8 mouse cellular contexts compared by ENCODE assay signal in the genomic region with DNA sequence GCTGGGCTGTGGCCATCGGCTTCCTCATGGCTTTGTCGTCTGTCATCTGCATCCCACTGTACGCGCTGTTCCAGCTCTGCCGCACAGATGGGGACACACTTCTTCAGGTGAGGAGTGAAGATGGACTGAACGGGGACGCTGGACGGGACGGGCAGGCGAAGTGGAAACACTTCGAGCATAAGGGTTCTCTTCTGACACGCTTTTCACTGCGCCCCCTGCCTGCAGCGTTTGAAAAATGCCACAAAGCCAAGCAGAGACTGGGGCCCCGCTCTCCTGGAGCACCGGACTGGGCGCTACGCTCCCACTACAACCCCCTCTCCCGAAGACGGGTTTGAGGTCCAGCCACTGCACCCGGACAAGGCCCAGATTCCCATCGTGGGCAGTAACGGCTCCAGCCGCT. TPM values are rescaled to one million over a fixed set of nuclear protein-coding genes. Genes with fewer than 3 reads are reported as not detected.
DNase-seq lines count a peak whose midpoint lies in the region; ATAC-seq and TF ChIP-seq lines count a peak whose summit lies in the region.

No protein-coding gene starts in this region.

- WGBS in embryonic facial prominence, embryonic 15.5 days = 14% methylated on average over 24 of the region's 24 CpGs
- 17% methylated on average over 24 of the region's 24 CpGs for WGBS in heart, postnatal 0 days
- WGBS in limb, embryonic 10.5 days = 17% methylated on average over 24 of the region's 24 CpGs
- WGBS in midbrain, embryonic 11.5 days = 14% methylated on average over 24 of the region's 24 CpGs

- no peak overlapping the region for H3K9ac ChIP-seq in embryonic facial prominence, embryonic 15.5 days
- H3K9ac ChIP-seq in heart, postnatal 0 days (replicated peaks; ENCODE audit: low read depth, low read length) = no peak overlapping the region
- H3K9ac ChIP-seq in midbrain, embryonic 11.5 days (ENCODE audit: low read length) = no peak overlapping the region

- no peaks in the 10 kb centered on the region; the same call in 1 of the 2 replicates for H3K36me3 ChIP-seq in embryonic facial prominence, embryonic 15.5 days
- no peaks in the 10 kb centered on the region for H3K36me3 ChIP-seq in heart, postnatal 0 days (replicated peaks; ENCODE audit: control insufficient read depth, insufficient read depth, low read length)
- H3K36me3 ChIP-seq in limb, embryonic 10.5 days = 0 out of 2 replicates have a peak, but pooled peaks cover 2% of the 10 kb centered on the region
- no peaks in the 10 kb centered on the region; the same call in 1 of the 2 replicates for H3K36me3 ChIP-seq in midbrain, embryonic 11.5 days (ENCODE audit: control insufficient read depth, insufficient read depth, low read length)

- H3K27me3 ChIP-seq in embryonic facial prominence, embryonic 15.5 days = no peaks in the 10 kb centered on the region
- peaks cover 8% of the 10 kb centered on the region; the same call in 1 of the 2 replicates for H3K27me3 ChIP-seq in heart, postnatal 0 days (ENCODE audit: control insufficient read depth, insufficient read depth, low read length)
- H3K27me3 ChIP-seq in limb, embryonic 10.5 days (ENCODE audit: low read depth, poor library complexity, severe bottlenecking) = no peaks in the 10 kb centered on the region
- peaks cover 2% of the 10 kb centered on the region; the same call in 1 of the 2 replicates for H3K27me3 ChIP-seq in midbrain, embryonic 11.5 days (ENCODE audit: control insufficient read depth, insufficient read depth, low read length)

- peak; percentile 48 for DNase-seq in gastrocnemius, adult 18-20 months (ENCODE audit: low spot score)
- DNase-seq in gastrocnemius, adult 8-10 months (ENCODE audit: low spot score in 2 of 2) = no peak
- DNase-seq in T-cell, adult 2 months (ENCODE audit: low spot score) = peak; percentile 38
- DNase-seq in heart, postnatal 0 days (ENCODE audit: low spot score) = peak; percentile 34
- peak; percentile 82 for DNase-seq in limb, embryonic 10.5 days (ENCODE audit: low spot score)
- peak; percentile 96 for DNase-seq in midbrain, embryonic 11.5 days (ENCODE audit: low spot score, missing footprints)
- DNase-seq in testis, postnatal 10 days (ENCODE audit: low spot score) = peak; percentile 83

- H3K4me2 ChIP-seq in embryonic facial prominence, embryonic 15.5 days (replicated peaks) = peak overlapping the region; percentile 10
- no peak overlapping the region for H3K4me2 ChIP-seq in heart, postnatal 0 days (ENCODE audit: low read depth, low read length)
- no peak overlapping the region; the same call in 1 of the 2 replicates for H3K4me2 ChIP-seq in midbrain, embryonic 11.5 days

- peaks cover 39% of the 10 kb centered on the region for H3K4me1 ChIP-seq in embryonic facial prominence, embryonic 15.5 days
- H3K4me1 ChIP-seq in heart, postnatal 0 days (ENCODE audit: control insufficient read depth, insufficient read depth) = peaks cover 4% of the 10 kb centered on the region; the same call in 1 of the 2 replicates
- H3K4me1 ChIP-seq in limb, embryonic 10.5 days = peaks cover 38% of the 10 kb centered on the region
- peaks cover 8% of the 10 kb centered on the region for H3K4me1 ChIP-seq in midbrain, embryonic 11.5 days (ENCODE audit: control insufficient read depth, insufficient read depth, low read length)

- H3K27ac ChIP-seq in embryonic facial prominence, embryonic 15.5 days (replicated peaks) = no peak overlapping the region
- H3K27ac ChIP-seq in heart, postnatal 0 days (ENCODE audit: low read depth) = no peak overlapping the region
- H3K27ac ChIP-seq in limb, embryonic 10.5 days = no peak overlapping the region
- H3K27ac ChIP-seq in midbrain, embryonic 11.5 days (ENCODE audit: low read depth, low read length) = no peak overlapping the region

- ATAC-seq in embryonic facial prominence, embryonic 15.5 days (ENCODE audit: insufficient number of reproducible peaks, low FRiP score, low TSS enrichment, low read depth) = no peak
- no peak for ATAC-seq in heart, postnatal 0 days (ENCODE audit: insufficient read depth, low read depth)
- 0 out of 2 replicates have a peak, but pooled peaks have one; percentile 5 for ATAC-seq in midbrain, embryonic 11.5 days (ENCODE audit: low FRiP score)

- H3K4me3 ChIP-seq in embryonic facial prominence, embryonic 15.5 days (replicated peaks) = no peak overlapping the region
- H3K4me3 ChIP-seq in heart, postnatal 0 days (ENCODE audit: low read depth, low read length) = no peak overlapping the region
- H3K4me3 ChIP-seq in limb, embryonic 10.5 days = 0 out of 2 replicates have a peak overlapping the region, but pooled peaks have one; percentile 8
- H3K4me3 ChIP-seq in midbrain, embryonic 11.5 days (ENCODE audit: low read depth, low read length) = no peak overlapping the region

- peak; percentile 77 for TF ChIP-seq CTCF in heart, postnatal 0 days (IDR thresholded peaks at IDR 0.05; ENCODE audit: low read depth)

- H3K9me3 ChIP-seq in embryonic facial prominence, embryonic 15.5 days (replicated peaks) = no peaks in the 10 kb centered on the region
- no peaks in the 10 kb centered on the region for H3K9me3 ChIP-seq in heart, postnatal 0 days (replicated peaks; ENCODE audit: control insufficient read depth, low read length)
- H3K9me3 ChIP-seq in limb, embryonic 10.5 days (replicated peaks) = no peaks in the 10 kb centered on the region
- H3K9me3 ChIP-seq in midbrain, embryonic 11.5 days (ENCODE audit: control insufficient read depth, low read length) = no peaks in the 10 kb centered on the region

- TF ChIP-seq EP300 in heart, postnatal 0 days (IDR thresholded peaks at IDR 0.05; ENCODE audit: low read depth) = no peak

RNA-seq across cellular contexts. Expression of a gene that starts 4.5 kb away (rescaled TPM):
- under 1 TPM in 1 of 2 experiments, not detected in 1; 0.52 TPM for total RNA-seq in gastrocnemius, adult 18-20 months (2021)
- total RNA-seq in gastrocnemius, adult 8-10 months (2022) = under 1 TPM in 2 of 4 experiments, not detected in 2; 0.24 to 0.56 TPM
- 1.5 and 3.6 TPM in 2 replicates for polyA plus RNA-seq in embryonic facial prominence, embryonic 15.5 days (2015; fragmentation: Nextera tagmentation; extraction: Ambion mirVana)
- 1.4 and 1.6 TPM in 2 replicates for total RNA-seq in heart, postnatal 0 days (2014; rRNA removed; ENCODE audit: low replicate concordance)
- polyA plus RNA-seq in heart, postnatal 0 days (2015; fragmentation: Nextera tagmentation; extraction: Ambion mirVana) = 0.27 and 0.45 TPM in 2 replicates
- 0.96 and 1.3 TPM in 2 replicates for polyA plus RNA-seq in limb, embryonic 10.5 days (2016; fragmentation: Nextera tagmentation; extraction: Ambion mirVana)
- 0.76 and 1.4 TPM in 2 replicates for polyA plus RNA-seq in midbrain, embryonic 11.5 days (2014; fragmentation: Nextera tagmentation; extraction: Ambion mirVana)

RNA-seq across cellular contexts. Expression of a gene that starts 15.5 kb away (rescaled TPM):
- 1 to 10 TPM; 1.8 to 2.0 TPM for total RNA-seq in gastrocnemius, adult 18-20 months (2021)
- 1 to 10 TPM; 1.7 to 3.5 (median 2.1) TPM for total RNA-seq in gastrocnemius, adult 8-10 months (2022)
- 31.1 and 32.0 TPM in 2 replicates for polyA plus RNA-seq in embryonic facial prominence, embryonic 15.5 days (2015; fragmentation: Nextera tagmentation; extraction: Ambion mirVana)
- total RNA-seq in heart, postnatal 0 days (2014; rRNA removed; ENCODE audit: low replicate concordance) = 33.0 and 35.9 TPM in 2 replicates
- polyA plus RNA-seq in heart, postnatal 0 days (2015; fragmentation: Nextera tagmentation; extraction: Ambion mirVana) = 5.9 and 6.1 TPM in 2 replicates
- polyA plus RNA-seq in limb, embryonic 10.5 days (2016; fragmentation: Nextera tagmentation; extraction: Ambion mirVana) = 22.8 and 26.2 TPM in 2 replicates
- 26.8 and 29.1 TPM in 2 replicates for polyA plus RNA-seq in midbrain, embryonic 11.5 days (2014; fragmentation: Nextera tagmentation; extraction: Ambion mirVana)

RNA-seq across cellular contexts. Expression of a gene that starts 19.3 kb away (rescaled TPM):
- total RNA-seq in gastrocnemius, adult 18-20 months (2021) = 10 to 100 TPM; 82.2 to 83.6 TPM
- total RNA-seq in gastrocnemius, adult 8-10 months (2022) = 10 to 100 TPM; 86.6 to 96.0 (median 94.8) TPM
- 252 and 271 TPM in 2 replicates for polyA plus RNA-seq in embryonic facial prominence, embryonic 15.5 days (2015; fragmentation: Nextera tagmentation; extraction: Ambion mirVana)
- 314 and 356 TPM in 2 replicates for total RNA-seq in heart, postnatal 0 days (2014; rRNA removed; ENCODE audit: low replicate concordance)
- polyA plus RNA-seq in heart, postnatal 0 days (2015; fragmentation: Nextera tagmentation; extraction: Ambion mirVana) = 216 and 235 TPM in 2 replicates
- polyA plus RNA-seq in limb, embryonic 10.5 days (2016; fragmentation: Nextera tagmentation; extraction: Ambion mirVana) = 143 and 147 TPM in 2 replicates
- 214 and 216 TPM in 2 replicates for polyA plus RNA-seq in midbrain, embryonic 11.5 days (2014; fragmentation: Nextera tagmentation; extraction: Ambion mirVana)

RNA-seq across cellular contexts. Expression of a gene that starts 24.0 kb away (rescaled TPM):
- 1 to 10 TPM; 3.1 to 3.2 TPM for total RNA-seq in gastrocnemius, adult 18-20 months (2021)
- 1 to 10 TPM; 1.7 to 3.1 (median 2.5) TPM for total RNA-seq in gastrocnemius, adult 8-10 months (2022)
- polyA plus RNA-seq in embryonic facial prominence, embryonic 15.5 days (2015; fragmentation: Nextera tagmentation; extraction: Ambion mirVana) = 15.8 and 16.7 TPM in 2 replicates
- total RNA-seq in heart, postnatal 0 days (2014; rRNA removed; ENCODE audit: low replicate concordance) = 10.2 and 14.8 TPM in 2 replicates
- polyA plus RNA-seq in heart, postnatal 0 days (2015; fragmentation: Nextera tagmentation; extraction: Ambion mirVana) = 6.1 and 7.2 TPM in 2 replicates
- polyA plus RNA-seq in limb, embryonic 10.5 days (2016; fragmentation: Nextera tagmentation; extraction: Ambion mirVana) = 22.7 and 25.1 TPM in 2 replicates
- polyA plus RNA-seq in midbrain, embryonic 11.5 days (2014; fragmentation: Nextera tagmentation; extraction: Ambion mirVana) = 23.9 and 27.7 TPM in 2 replicates

RNA-seq across cellular contexts. Expression of a gene that starts 33.5 kb away (rescaled TPM):
- 1 to 10 TPM; 5.7 to 6.0 TPM for total RNA-seq in gastrocnemius, adult 18-20 months (2021)
- total RNA-seq in gastrocnemius, adult 8-10 months (2022) = 10 to 100 TPM in 1 of 4 experiments, 1 to 10 TPM in 3; 6.3 to 12.0 (median 8.8) TPM
- 9.4 and 13.2 TPM in 2 replicates for polyA plus RNA-seq in embryonic facial prominence, embryonic 15.5 days (2015; fragmentation: Nextera tagmentation; extraction: Ambion mirVana)
- total RNA-seq in heart, postnatal 0 days (2014; rRNA removed; ENCODE audit: low replicate concordance) = 2.1 and 3.6 TPM in 2 replicates
- 1.7 and 2.0 TPM in 2 replicates for polyA plus RNA-seq in heart, postnatal 0 days (2015; fragmentation: Nextera tagmentation; extraction: Ambion mirVana)
- 9.4 and 10.3 TPM in 2 replicates for polyA plus RNA-seq in limb, embryonic 10.5 days (2016; fragmentation: Nextera tagmentation; extraction: Ambion mirVana)
- polyA plus RNA-seq in midbrain, embryonic 11.5 days (2014; fragmentation: Nextera tagmentation; extraction: Ambion mirVana) = 4.6 and 6.3 TPM in 2 replicates

Comparison
In these comparisons a context has a peak if more than half of its experiments do, and no peak if none do; other contexts are left out.
1. DNase-seq: peak in gastrocnemius, adult 18-20 months (single experiment), T-cell, adult 2 months (single experiment), heart, postnatal 0 days (single experiment), limb, embryonic 10.5 days (single experiment), midbrain, embryonic 11.5 days (single experiment) and testis, postnatal 10 days (single experiment); none in gastrocnemius, adult 8-10 months (0 of 2).